Mouse (Mus musculus): Measurements from ENCODE around the gene Nufip2.
"Not testable (repeated sequence)": the region's sequence is repeated elsewhere in the genome, so short reads cannot be mapped to it uniquely, and the experiment has no call there.

Nufip2 gene

DNA sequence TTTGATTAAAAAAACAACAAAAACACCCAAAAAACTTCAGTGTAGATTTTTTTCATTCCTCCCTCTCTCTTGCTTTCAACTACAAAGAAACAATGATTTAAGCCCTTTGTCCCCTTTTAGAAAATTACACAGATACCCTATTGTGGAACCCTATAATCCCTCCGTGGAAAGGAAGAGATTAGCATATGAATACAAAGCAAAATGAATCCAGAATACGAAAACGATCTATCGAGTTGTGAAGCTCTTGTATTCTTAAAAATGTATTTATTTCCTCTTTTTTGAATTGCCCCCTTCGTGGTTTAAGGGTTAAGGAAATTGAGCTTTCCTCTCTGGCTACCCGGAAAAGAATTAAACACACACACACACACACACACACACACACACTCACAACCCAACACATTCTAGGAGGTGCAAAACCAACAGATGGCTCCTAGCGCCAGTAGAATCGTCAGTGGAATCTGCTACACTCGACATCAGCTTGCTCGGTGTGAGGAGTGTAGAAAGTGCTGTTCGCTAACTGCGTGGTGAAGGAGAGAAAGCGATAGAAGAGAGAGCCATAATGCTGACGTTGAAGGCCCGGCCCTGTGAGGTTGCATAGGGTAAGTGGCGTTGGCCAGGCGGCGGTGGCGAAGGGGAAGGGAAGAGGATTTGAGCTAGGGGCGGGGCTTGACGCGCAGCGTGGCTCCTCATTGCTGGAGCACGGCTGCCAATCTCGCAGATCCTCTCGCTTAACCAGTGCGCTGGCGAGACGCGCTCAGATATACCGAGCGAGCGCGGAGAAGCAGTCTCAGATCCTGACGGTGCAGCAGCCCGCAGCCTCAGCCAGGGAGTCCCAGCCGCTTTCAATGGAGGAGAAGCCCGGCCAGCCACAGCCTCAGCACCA is at the start of gene Nufip2:
TSS of gene Nufip2 (plus strand) at position 773 of the 883 bp plus-strand sequence.
- peak; percentile 99 for DNase-seq (ENCODE audit: low spot score in 2 of 2)

- no peak for DNase-seq (ENCODE audit: low spot score in 2 of 2)
These were observed 44.6 kb upstream of the Nufip2 start for GRCm38 (mm10) chr11:77641390-77641789.

- no peak for DNase-seq (ENCODE audit: low spot score in 2 of 2)
These were observed 40.5 kb upstream of the Nufip2 start for GRCm38 (mm10) chr11:77645481-77645880.

DNA sequence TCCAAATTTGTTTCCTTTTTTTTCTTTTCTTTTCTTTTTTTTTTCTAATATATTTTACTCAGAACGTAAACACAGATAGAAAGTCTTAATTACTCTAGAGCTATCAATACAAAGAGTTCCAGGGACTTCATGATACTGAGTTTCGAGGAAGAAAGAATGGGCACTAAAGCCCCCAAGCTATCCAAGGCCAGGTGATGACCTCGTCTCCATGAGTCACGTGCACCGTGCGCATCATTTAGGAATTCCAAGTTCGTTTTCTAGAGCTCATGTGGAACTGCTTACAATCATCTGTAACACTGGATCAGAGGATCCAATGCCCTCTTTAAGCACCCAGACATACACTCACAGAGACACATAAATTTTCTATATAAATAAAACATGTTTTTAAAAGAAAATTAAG is 37.1 kb upstream of the Nufip2 start:
- DNase-seq (ENCODE audit: low spot score in 2 of 2): no peak

DNA sequence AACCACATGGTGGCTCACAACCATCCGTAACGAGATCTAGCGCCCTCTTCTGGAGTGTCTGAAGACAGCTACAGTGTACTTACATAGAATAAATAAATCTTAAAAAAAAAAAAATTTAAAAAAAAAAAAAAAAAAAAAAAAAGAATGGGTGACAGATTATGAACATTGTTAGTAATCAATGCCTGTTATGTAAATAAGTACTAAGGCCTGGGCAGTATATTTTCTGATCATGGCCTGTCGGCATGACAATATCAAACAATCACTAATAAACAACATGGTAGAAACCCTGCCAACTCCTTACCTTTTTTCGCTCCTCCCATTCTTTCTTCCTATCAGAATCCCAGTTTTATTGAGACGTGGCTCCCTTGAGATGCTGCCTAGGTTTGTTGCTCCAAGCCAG is 33.5 kb upstream of the Nufip2 start:
- DNase-seq (ENCODE audit: low spot score in 2 of 2): no peak

GRCm38 (mm10) chr11:77653406-77654190 is 32.4 kb upstream of the Nufip2 start:
- not testable (repeated sequence) for DNase-seq (ENCODE audit: low spot score in 2 of 2)

DNA sequence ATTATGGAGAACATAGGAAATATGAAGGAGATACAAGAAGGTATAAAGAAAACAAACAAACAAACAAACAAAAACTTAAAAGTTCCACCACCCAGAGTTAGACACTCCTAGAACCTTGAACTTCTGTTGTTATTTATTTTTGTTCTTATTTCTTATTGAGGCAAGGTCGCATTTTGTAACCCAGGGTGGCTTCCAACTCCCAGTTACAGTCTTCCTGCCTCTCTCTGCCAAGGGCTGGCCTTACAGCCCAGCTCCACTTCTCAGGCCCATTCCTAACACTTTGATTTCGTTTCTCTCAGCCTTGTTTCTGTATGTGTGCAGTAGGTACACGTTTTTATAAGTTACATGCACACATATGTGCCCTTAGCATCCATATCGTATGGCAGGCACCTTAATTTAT is 26.0 kb upstream of the Nufip2 start:
- DNase-seq (ENCODE audit: low spot score in 2 of 2): no peak

DNA sequence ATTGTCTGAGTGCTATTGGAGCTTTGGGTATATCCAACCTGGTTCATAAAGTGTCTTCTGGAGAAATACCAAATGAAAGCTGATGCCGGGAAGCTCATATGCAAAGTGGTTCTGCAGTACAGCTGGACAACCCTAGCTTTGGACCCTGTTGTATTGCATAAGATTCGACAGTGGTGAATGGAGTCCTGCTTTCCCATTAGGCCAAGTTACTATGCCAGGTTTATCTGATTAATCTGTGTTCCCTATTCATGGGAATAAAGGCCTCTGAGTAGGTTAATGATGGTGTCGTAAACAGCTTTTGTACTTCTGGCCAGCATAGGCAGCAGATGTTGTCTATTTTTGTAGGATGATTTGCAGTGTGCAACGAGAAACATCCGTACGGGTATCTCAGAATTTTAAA is 22.3 kb upstream of the Nufip2 start:
- DNase-seq (ENCODE audit: low spot score in 2 of 2): no peak

- no peak for DNase-seq (ENCODE audit: low spot score in 2 of 2)
These were observed 21.9 kb upstream of the Nufip2 start for GRCm38 (mm10) chr11:77664046-77664445.

GRCm38 (mm10) chr11:77665384-77665783 is 20.6 kb upstream of the Nufip2 start:
- not testable (repeated sequence) for DNase-seq (ENCODE audit: low spot score in 2 of 2)

DNA sequence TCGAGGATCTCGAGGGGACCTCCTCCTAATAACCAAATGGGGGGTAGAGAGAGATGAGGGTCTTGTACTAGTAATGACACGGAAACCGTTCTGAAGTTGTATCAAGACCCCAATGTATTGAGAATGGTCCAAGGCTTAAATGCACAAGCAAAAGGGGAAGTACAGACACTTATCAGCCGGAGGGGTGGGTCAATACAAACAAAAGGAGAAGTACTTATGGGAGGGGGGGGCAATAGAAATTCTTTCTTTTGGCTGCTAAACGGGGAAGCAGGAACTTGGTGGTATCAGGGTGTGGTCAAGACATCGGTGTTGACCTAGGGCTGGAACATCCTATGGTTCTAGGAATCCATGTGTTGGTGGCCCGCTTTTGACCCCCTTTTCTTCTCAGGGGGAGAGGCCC is 19.2 kb upstream of the Nufip2 start:
- DNase-seq (ENCODE audit: low spot score in 2 of 2): not testable (repeated sequence)

DNA sequence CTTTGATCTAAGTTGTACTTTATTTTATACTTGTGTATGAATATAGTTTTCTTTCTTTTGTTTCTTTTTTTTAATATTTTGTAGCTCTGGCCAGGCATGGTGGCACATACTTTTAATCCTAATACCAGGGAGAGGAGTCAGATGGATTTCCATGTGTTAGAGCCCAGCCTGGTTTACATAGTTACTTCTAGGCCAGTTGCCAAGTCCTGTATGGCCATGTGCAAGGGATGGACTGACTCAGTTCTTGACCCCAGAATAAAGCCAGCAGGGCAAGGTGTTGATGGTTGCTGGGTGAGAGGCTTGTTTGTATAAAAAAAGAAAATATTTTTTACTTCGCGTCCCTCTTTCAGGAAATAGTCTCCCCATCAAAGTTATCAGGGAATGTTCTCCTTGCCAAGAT is 13.2 kb upstream of the Nufip2 start:
- DNase-seq (ENCODE audit: low spot score in 2 of 2): no peak

GRCm38 (mm10) chr11:77673428-77673991 is 12.4 kb upstream of the Nufip2 start:
- DNase-seq (ENCODE audit: low spot score in 2 of 2): peak in 1 of 2 experiments; percentile 41

GRCm38 (mm10) chr11:77680018-77680417 is 5.9 kb upstream of the Nufip2 start:
- DNase-seq (ENCODE audit: low spot score in 2 of 2): no peak

- no peak for DNase-seq (ENCODE audit: low spot score in 2 of 2)
These were observed 1.1 kb upstream of the Nufip2 start for GRCm38 (mm10) chr11:77684896-77685295.

- peak; percentile 61 to 63 for DNase-seq (ENCODE audit: low spot score in 2 of 2)
These were observed 438 bp downstream of the Nufip2 start for GRCm38 (mm10) chr11:77686346-77686840.

- DNase-seq (ENCODE audit: low spot score in 2 of 2): peak; percentile 74 to 80
These were observed 1.0 kb downstream of the Nufip2 start for GRCm38 (mm10) chr11:77686841-77687540.

GRCm38 (mm10) chr11:77687541-77688131 is 1.7 kb downstream of the Nufip2 start:
- peak; percentile 57 to 66 for DNase-seq (ENCODE audit: low spot score in 2 of 2)

GRCm38 (mm10) chr11:77693026-77693425 is 7.1 kb downstream of the Nufip2 start:
- DNase-seq (ENCODE audit: low spot score in 2 of 2): no peak

DNA sequence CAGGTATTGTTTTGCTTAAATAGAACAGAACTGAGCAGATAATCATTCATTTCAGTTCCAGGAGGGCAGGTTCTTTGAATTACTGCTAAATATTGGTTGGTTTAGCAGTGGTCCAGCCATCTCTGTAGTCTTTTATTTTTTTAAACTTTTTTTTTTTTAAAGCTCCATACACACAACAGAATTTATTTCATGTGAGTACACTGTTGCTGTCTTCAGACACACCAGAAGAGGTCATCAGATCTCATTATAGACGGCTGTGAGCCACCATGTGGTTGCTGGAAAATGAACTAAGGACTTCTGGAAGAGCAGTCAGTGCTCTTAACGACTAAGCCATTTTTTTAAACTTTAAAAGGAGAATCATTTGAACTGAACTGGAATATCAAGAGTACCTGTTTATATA is 11.3 kb downstream of the Nufip2 start:
- no peak for DNase-seq (ENCODE audit: low spot score in 2 of 2)

- no peak for DNase-seq (ENCODE audit: low spot score in 2 of 2)
These were observed 20.0 kb downstream of the Nufip2 start for GRCm38 (mm10) chr11:77705920-77706319.

Measured in spleen, postnatal 10 days (tissue).